Mouse (Mus musculus) adrenal gland, adult 18-20 months (tissue): ENCODE results near the gene Cnnm4. TPM values are rescaled to one million over a fixed set of nuclear protein-coding genes. Genes with fewer than 3 reads are reported as not detected.

ENCODE experiments used
- microRNA-seq, 2 experiments: library from miRNA; unstranded; fragments of <30 nt; microRNA quantifications; one replicate each; pipeline ENCODE4 v1.2.0; 2021; ENCODE audit warnings: borderline number of aligned reads in 2 of 2
- total RNA-seq, 2 experiments: library from RNA; stranded (reverse); gene quantifications; 1 replicate in 1 of 2; 2 replicates in 1 of 2; pipeline ENCODE4 v1.2.3; 2021

Cnnm4 gene
- total RNA-seq, 2 experiments from 2014 or later: 3.6 to 5.9 TPM

Small RNAs within 50 kb of the gene (microRNA-seq; reads per million reads assigned to microRNA genes)
- gene Gm47280: 0 reads per million in 2 experiments

Other genes starting within 250 kb of the Cnnm4 start
- 10 to 100 TPM; 37.4 to 46.4 TPM for gene Uggt1, start 226.9 kb upstream of the Cnnm4 start, total RNA-seq
- 10 to 100 TPM in 1 of 2 experiments, 1 to 10 TPM in 1; 4.7 to 12.9 TPM for gene Neurl3, start 196.9 kb upstream of the Cnnm4 start, total RNA-seq
- 1 to 10 TPM; 6.3 to 7.9 TPM for gene Arid5a, start 163.9 kb upstream of the Cnnm4 start, total RNA-seq
- 100 to 1,000 TPM in 1 of 2 experiments, 10 to 100 TPM in 1; 97.7 to 107 TPM for gene Kansl3, start 102.4 kb upstream of the Cnnm4 start, total RNA-seq
- under 1 TPM in 1 of 2 experiments, not detected in 1; 0.16 TPM for gene Fer1l5, start 99.3 kb upstream of the Cnnm4 start, total RNA-seq
- 10 to 100 TPM; 48.6 to 62.1 TPM for gene Lman2l, start 26.3 kb upstream of the Cnnm4 start, total RNA-seq
- 10 to 100 TPM; 20.8 to 28.9 TPM for gene Cnnm3, start 40.2 kb downstream of the Cnnm4 start, total RNA-seq
- gene Ankrd23, start 65.3 kb downstream of the Cnnm4 start, total RNA-seq: 10 to 100 TPM; 10.3 to 10.6 TPM
- not detected for gene Gm42417, start 67.8 kb downstream of the Cnnm4 start, total RNA-seq
- 10 to 100 TPM; 11.0 to 11.1 TPM for gene Ankrd39, start 75.8 kb downstream of the Cnnm4 start, total RNA-seq
- gene Sema4c, start 86.7 kb downstream of the Cnnm4 start, total RNA-seq: 10 to 100 TPM; 13.7 to 15.8 TPM
- gene Fam178b, start 211.6 kb downstream of the Cnnm4 start, total RNA-seq: 1 to 10 TPM in 1 of 2 experiments, not detected in 1; 1.0 TPM
- gene Cox5b, start 219.8 kb downstream of the Cnnm4 start, total RNA-seq: 1,000 to 10,000 TPM in 1 of 2 experiments, 100 to 1,000 TPM in 1; 940 to 1,277 TPM
- not detected for gene 4933424G06Rik, start 238.5 kb downstream of the Cnnm4 start, total RNA-seq
- gene Actr1b, start 242.8 kb downstream of the Cnnm4 start, total RNA-seq: 100 to 1,000 TPM; 113 to 143 TPM